Mouse (Mus musculus): Measurements from ENCODE around the gene Dennd4b.
A peak's percentile ranks its signal among the peaks of the same experiment; 100 is the strongest.

Dennd4b gene

DNA sequence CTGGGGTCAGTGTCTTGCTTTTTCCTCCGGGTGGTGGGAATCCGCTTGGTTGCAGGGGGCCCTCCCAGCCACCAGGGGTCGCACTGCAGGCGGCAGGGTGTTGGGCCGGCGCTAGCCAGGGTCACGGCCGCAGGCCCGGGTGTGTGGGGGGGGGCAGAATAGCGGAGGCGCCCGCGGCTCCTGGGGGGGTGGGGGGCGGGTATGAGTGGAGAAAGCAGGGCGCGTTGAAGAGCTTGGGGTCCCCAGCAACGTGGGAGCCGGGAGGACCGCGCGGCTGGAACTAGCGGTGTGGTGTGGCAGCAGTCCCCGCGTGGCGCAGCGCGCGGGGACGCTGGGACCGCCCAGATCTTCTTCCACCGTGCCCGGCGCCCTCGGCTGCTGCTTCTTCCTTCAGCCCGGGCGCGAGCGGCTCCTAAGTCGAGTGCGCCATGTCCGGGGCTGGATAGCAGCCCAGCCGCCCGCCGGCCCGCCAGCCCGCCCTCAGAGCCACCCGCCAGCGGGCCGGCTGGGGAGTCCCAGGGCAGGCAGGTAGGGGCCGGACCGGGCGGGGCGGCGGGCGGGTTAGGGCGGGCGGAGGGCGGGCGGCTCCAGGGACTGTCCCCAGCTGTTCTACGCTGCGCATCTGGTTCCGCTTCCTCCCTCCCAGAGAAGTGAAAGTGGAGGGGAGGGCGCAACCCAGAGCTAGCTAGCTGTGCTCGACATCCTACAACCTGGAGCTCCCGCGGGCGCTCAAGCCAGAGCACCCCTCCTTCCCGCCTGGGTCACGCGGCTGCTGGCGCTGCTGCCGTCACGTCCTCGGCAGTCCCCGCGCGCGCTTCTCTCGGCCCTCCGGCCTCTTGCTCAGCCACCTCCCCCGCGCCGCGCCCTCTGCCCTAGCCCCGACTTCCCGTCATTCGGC lies at the start of gene Dennd4b:
TSS of gene Dennd4b (plus strand) at position 152 of the 898 bp plus-strand sequence.
- peak; percentile 93 for DNase-seq

DNA sequence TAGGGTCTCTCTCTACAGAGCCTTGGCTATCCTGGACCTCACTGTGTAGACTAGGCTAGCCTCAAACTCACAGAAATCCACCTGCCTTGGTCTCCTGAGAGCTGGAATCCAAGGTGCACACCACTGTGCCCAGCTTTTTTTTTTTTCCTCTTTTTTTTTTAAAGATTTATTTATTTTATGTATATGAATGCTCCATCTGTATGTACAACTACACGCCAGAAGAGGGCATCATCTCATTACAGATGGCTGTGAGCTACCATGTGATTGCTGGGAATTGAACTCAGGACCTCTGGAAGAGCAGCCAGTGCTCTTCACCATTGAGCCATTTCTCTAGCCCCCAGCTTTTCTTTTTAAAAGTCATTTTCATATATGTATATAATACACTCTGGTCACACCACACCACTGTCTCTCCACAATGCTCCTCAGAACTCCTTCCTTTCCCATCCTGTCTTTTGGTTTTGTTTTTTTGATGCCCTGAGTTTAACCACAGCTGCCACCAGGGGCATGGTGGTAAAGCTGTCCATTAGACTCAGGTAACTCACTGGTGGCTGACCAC lies 49.1 kb upstream of the Dennd4b start:
- DNase-seq: no peak

DNA sequence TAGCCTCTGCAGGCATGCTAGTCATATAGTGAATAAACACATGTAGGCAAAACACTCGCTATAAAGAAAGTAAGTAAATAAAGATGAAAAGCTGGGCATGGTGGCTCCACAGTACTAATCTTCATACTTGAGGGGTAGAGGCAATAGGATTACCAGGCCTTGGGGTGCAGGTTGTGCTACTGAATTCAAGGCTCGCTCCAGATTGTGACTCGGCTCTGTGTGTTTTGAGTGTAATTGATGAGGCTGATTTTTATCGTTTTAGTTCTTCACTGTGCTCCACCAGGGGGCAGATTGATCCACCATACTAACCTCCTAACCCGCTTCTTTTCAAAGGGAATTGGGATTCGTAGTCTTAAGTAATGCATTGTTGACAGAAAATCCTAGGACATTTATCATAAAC lies 44.9 kb upstream of the Dennd4b start:
- DNase-seq: peak; percentile 57

DNA sequence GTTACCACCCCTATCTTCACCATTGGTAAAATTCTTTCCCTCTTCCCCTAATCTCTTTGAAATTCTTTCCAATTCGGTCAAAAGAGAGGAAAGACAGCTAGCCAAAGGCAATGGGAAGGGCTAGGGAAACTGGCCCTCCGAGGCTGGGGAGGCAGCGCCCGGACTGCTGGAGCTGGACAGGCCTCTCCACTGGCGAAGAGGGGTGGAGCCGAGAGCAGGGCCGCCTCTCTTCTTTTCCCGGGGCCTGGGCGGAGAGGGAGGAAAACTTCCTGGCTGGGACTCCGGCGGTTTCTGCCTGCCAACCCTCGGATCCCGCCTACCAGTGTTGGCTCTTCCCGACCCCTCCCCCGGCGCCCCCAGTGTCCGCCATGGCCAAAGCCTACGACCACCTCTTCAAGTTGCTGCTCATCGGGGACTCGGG lies 44.4 kb upstream of the Dennd4b start:
- peak; percentile 56 for DNase-seq

DNA sequence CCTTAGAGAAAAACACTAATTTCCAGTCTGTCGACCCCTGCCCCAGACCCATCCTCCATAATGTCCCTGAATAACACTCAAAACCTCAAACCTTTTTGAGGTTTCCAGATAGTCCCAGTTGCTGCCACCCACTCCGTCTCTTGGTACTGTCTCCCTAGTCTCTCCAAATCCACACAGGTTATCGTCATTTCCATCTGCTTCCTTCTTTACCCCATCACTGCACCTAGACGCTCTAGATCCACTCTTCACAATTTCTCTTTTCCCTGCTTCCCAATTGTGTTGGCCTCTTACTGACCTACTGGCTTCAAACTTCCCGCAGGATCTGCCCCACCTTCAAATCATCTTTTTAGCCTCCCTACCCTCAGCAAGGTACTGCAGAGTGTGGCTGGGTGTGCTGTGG lies 43.9 kb upstream of the Dennd4b start:
- no peak for DNase-seq

DNA sequence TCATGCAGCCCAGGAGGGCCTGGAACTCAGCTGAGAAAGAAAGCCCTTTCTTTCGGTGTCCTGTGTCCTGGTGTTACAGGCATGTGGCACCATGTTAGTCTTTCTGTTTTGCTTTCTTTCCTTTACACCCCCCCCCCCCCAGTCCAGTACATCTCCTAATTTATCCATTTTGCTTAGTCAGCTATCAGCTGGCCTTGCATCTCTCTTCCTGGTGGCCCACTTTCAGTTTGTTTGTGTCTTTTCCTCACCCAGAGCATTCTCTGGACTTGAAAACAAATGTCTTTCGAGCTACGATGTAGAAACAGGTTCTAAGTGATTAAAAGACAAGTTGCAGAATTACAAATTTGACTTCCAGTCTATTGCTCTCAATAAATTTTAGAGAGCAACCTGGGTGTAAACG lies 42.5 kb upstream of the Dennd4b start:
- no peak for DNase-seq

DNA sequence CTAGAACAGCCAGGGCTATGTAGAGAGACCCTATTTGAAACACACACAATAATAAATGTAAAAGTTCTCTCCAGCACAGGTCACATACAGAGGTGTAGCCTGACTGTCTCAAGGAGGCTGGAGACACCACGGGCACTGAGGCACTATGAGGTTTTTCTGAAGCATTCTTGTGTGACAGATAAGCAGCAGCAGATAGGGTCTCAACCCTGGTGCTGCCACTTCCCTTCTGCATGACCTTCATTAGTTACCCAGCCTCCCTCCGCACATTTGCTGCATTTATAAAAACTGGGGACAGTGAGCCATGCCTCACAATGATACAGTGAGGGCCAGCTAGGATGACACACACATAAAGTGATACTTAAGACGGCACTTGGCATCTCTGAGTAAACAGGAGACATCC lies 42.0 kb upstream of the Dennd4b start:
- no peak for DNase-seq

DNA sequence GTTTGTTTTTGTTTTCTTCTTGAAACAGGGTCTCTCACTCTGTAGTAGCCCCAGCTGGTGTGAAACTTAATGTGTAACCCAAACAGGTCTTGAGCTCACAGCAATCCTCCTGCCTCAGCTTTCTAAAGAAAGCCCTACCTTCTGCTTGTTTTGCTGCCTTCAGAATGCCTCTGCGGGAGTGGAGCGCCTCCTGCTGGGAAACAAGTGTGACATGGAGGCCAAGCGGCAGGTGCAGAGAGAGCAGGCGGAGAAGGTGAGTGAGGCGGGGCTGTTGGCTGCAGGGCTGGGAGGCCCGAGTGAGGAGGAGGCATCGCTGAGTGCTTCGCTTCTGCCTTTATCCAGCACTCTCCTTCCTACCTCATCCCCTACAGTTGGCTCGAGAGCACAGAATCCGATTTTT lies 40.7 kb upstream of the Dennd4b start:
- DNase-seq: no peak

DNA sequence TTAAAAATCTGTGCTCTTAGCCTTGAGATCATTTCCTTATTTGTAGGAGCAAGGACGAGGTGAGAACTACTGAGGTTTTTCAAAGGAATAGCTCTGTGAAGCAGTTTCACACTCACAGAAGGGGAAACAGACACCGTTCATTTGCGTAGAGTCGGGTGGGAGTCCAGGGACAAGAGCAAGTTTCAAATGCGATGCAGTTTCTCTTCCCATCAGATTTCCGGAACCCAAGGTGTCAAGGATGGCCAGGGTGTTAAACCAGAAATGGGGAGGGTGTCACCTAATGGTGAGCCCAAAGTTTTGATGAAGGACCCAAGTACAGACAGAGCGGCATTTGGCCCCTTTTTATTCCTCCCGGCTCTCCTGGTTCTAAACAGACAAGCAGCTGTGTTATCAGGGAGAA lies 33.9 kb upstream of the Dennd4b start:
- DNase-seq: no peak

DNA sequence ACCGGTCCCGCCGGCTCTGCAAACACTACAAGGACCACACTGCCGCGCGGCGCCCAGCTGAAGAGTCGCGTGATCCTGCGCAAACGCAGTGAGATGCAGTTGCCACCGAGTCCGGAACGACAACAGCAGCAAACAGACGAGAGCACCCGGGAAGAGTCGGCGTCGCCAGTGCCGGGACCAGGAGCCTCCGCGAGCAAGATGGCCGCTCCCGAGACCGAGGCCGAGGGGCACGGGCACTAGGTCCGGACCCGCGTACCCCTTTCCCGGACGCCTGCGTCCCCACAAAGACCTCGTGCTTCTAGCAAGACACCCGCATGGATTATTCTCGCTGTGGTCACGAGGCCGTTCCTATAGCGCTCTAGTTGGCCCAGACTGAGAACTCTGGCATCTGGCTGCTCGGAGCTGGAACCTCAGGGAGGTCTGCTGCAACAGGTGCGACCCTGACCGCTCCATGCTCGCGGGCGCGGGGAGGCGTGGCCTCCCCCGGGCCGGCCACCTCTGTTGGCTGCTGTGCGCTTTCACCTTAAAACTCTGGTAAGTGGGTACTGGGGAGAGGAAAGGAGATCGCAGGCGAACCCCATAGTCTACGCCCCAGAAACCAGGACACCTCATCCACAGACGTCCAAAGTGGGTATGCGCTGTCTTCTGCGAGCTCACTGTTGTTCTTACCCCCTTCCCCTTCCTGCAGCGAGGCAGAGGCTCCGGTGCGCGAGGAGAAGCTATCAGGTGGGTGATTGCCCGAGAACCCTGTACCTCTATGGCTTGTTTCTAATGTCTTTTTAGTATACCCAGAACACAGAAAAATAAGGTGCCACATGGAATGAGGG lies 33.3 kb upstream of the Dennd4b start, which contains the start of gene Jtb:
TSS of gene Jtb (plus strand) at position 91 of the 827 bp plus-strand sequence.
- peak; percentile 94 for DNase-seq

DNA sequence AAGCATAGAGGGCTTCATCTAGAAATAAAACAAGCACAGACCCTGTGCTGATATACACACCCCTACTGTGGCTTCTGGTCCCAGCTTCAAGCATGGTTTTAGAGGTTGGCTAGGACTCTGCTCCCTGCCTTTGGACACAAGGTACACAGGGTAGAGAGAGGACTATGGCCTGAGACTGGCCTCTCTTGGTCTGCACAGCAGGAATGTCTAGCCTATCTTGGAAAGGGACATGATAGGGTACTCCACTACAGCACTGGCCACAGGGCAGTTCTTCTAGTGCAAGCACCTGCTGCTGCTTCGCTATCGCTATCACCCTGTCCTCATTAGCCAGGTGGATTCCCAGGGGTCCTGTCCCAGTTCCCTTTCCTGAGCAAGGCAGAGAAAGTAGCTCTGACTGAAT lies 23.7 kb upstream of the Dennd4b start:
- no peak for DNase-seq

DNA sequence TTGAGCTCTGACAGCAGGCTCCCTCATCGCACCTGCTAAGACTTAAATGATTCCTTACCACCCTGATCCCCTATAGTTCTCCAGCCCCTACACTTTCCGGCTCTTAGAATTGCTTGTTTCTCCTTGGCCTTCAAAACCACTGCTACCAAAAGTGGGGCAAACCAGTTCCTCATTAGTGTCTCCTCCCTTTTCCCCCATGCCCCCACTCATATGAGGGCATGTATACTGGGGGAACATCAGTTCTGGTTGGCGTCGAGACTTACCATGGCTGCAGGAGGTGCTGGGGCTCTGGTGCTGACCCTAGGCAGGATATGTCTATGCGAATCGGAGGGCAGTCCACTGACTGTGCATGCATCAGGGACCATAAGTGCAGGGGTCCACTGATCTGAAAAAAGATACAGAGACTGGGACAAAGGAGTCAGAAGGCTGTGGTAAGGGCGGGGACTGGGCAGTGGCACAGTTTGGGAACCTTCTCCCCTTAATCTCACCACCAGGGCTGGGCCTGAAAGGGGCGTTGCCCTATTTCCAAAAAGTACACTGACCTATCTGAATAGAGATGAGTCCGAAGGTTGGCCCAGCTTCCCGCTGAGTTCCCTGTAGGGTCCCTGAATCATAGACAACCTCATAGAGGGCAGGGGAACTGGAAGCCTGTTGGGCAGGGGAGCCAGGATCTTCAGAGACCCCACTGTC lies 23.2 kb upstream of the Dennd4b start:
- DNase-seq: no peak

DNA sequence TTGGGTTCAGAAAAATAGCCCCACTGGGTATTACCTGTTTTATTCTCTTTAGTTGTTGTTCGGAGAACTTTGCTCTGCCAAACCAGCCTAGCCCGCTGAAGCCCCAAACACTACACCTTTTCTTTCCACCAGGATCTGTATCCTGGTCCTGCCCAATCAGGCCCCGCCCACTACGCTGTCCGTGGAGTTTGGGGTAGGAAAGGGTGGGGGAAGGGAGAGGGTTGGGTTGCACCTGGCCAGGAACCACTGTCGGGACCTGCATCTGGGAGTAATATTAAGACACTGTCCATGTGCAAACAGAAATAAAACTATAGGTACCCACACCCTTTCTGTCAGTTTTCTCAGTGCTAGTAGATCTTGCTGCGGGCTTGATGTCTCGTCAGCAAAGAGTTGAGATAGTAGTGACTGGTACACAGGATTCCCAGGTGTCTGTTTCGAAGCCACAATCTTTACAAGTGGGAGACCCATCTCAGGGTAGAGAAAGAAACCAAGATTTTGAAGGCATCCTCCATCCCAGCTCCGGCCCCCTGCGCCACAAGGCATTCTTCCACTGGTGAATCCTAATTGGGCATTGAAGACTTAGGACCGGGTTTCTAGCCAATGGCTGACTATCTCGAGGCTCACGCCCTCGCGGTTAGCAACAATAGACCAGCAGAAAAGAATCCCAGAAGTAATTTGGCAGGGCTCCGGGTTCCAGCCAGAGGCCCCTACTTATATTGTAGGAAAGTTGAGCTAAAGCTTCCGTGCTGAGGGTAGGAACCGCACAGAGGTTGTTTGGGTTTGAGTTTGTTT lies 21.8 kb upstream of the Dennd4b start, which contains the start of gene Creb3l4:
TSS of gene Creb3l4 (minus strand) at position 529 of the 792 bp plus-strand sequence.
- no peak for DNase-seq

DNA sequence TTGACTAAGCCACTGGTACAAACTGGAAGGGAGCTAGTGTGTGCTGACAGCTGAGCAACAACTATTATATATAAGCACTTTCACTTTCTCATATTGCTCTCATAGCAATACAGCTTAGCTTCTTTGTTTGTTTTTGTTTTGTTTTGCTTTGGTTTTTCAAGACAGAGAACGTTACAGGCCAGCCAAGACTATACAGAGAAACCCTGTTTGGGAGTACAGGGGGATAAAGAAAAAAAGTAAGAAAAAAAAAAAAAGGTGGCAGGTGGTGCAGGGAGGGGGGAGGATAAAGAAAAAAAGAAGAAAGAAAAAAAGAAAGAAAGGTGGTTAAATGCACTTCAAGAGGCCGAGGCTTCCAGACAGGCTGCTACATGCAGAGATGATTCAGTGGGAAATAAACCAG lies 19.6 kb upstream of the Dennd4b start:
- DNase-seq: no peak

DNA sequence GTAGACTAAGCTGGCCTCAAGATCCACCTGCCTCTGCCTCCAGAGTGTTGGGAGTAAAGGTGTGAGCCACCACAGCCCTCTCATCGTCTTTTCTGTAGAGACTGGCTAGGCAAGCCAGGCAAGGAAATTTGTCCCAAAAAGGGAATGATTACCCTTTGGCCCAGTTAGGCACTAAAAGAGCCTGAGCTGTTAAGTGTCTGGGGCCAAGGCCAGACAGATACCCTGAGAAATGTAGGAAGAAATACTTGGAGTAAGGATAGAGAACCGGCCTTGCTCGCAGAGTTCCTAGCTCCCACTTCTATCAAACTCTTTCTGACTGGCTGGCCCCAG lies 17.4 kb upstream of the Dennd4b start:
- DNase-seq: no peak

DNA sequence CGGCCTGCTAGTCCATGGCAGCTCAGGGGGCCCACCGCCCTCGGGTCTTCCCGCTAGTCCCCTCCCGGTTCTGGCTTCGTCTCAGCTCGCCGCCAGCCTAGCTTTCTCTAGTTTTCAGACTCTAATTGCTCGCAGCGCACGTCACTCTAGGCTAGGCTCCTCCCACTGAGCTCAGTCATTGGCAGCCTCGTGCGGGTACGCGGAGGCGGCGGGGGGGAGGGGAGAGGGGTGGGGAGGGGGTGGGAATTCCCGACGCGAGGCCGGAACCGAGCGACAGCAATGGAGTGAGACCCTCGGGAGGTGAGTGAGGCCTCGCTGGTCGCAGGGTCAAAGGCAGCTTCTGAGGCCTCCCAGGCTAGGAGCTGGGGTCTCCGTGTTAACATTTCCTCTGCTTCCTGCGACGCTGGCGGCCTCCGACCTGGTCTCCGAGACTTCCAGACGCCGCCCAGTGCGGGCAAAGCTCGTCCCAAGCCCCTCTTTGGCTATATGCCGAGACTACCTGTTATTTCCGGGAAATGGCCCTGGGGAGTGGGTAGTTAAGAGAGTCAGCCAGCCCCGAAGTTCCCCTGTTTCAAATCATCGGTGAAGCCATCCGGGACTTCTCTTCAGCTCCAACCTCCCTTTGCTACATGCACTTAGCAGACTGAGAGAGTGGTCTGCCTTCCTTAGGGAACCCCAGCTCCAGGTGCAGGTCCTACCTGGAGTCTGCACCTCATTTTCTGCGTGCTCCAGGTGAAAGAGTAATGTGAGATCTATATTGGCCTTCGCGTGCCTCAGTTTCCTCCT lies 16.8 kb upstream of the Dennd4b start, which contains the start of gene Slc39a1:
TSS of gene Slc39a1 (plus strand) at position 213 of the 786 bp plus-strand sequence.
- DNase-seq: peak; percentile 93

DNA sequence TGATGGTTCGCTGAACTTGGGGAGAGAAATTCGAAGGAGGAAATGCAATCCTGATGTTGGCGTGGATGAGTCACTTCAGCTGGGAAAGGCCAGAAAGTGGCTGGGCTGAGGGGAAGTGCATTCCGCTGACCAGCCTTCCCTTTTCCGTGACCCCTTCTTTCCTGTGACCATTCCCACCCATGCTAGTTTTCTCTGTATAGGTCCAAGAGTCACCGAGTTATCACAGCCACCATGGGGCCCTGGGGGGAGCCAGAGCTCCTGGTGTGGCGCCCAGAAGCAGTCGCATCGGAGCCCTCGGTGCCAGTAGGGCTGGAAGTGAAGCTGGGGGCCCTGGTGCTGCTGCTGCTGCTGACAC lies 16.3 kb upstream of the Dennd4b start:
- DNase-seq: peak; percentile 62

DNA sequence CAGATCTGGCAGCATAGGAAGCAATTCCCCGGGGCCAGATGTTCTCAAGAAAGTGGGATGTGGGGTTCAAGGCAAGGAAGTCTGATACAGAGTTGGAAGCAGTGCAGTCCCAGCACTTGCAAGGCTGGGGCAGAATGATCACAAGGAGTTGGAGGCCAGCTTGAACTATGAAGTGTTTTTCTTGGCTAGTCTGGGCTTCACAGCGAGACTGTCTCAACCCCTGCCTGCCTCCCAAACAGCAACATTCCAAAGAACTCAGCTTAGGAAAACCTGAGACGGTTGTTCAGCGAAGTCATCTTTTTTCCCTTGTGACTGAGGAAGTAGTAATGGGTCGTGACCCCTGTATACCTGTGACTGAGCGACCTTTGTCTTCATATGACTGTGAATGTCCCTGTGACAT lies 14.2 kb upstream of the Dennd4b start:
- DNase-seq: peak; percentile 29

DNA sequence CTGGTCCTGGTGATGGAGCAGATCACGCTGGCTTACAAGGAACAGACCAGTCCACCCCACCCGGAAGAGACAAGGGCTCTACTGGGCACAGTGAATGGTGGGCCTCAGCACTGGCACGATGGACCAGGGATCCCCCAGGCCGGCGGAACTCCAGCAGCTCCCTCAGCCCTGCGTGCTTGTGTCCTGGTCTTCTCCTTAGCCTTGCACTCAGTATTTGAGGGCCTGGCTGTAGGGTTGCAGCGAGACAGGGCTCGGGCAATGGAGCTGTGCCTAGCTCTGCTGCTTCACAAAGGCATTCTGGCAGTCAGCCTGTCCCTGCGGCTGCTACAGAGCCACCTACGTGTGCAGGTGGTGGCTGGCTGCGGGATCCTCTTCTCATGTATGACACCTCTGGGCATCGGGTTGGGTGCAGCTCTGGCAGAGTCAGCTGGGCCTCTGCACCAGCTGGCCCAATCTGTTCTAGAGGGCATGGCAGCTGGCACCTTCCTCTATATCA lies 13.2 kb upstream of the Dennd4b start:
- peak; percentile 38 for DNase-seq

DNA sequence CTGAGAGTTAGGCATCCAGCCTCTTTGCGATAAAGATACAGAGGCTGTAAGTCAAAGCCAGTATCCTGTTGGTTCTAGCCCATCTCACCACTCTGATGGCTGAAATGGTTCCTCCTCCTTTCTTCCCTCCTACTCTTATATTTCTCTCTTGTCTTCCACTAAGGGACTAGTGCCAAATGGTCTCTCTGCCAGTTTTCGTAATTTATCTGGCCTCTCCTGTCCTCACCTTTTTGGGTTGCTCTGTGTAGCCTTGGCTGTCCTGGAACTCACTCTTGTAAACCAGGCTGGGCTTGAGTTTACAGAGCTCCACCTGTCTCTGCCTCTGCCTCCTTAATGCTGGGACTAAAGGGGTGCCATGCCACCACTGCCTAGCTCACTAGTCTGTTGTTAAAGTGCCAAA lies 12.3 kb upstream of the Dennd4b start:
- peak; percentile 67 for DNase-seq

DNA sequence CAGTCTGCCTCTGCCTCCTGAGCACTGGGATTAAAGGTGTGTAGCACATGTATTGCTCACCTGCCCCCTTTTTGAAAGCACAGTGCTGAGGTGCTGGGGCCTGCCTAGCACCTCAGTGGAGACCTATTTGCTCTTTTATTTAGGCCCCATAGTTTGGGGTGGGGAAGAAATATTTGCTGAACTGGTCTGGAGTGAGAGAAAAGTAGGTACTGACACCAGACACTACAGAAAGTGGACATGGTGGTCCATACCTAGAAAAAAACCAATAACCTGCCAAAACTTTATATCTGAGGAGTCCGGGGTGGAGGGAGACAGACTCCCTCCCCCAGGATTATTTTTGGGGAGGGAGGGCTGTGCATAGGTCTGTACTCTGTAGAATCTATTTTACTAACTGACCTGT lies 11.8 kb upstream of the Dennd4b start:
- DNase-seq: peak; percentile 57

All from cerebellum, adult 9-11 months (tissue).